Mouse (Mus musculus) heart, embryonic 10.5 days (tissue): ENCODE results near the gene Hoxb3. TPM values are rescaled to one million over a fixed set of nuclear protein-coding genes. Genes with fewer than 3 reads are reported as not detected.
A peak's percentile ranks its signal among the peaks of the same experiment; 100 is the strongest.

Experiments
- DNase-seq: peaks from one replicate; pipeline ENCODE4 v3.0.0-alpha.2; 2017; ENCODE audit warnings: low spot score
- H3K27ac ChIP-seq: fragments of 300-500 bp; sonication (generic); 2 replicates; pipeline ENCODE4 v1.5.1; 2016; ENCODE audit warnings: mild to moderate bottlenecking
- H3K27me3 ChIP-seq: fragments of 300-500 bp; sonication (generic); 2 replicates; pipeline ENCODE4 v1.6.1; 2016; ENCODE audit warnings: mild to moderate bottlenecking; ENCODE audit not compliant: poor library complexity, insufficient read depth, severe bottlenecking
- H3K36me3 ChIP-seq: fragments of 300-500 bp; sonication (generic); 2 replicates; pipeline ENCODE4 v1.6.1; 2016; ENCODE audit warnings: mild to moderate bottlenecking, moderate library complexity
- H3K4me1 ChIP-seq: fragments of 300-500 bp; sonication (generic); 2 replicates; pipeline ENCODE4 v1.6.1; 2016; ENCODE audit warnings: mild to moderate bottlenecking
- H3K4me3 ChIP-seq: fragments of 300-500 bp; sonication (generic); 2 replicates; pipeline ENCODE4 v1.5.1; 2016; ENCODE audit warnings: mild to moderate bottlenecking, moderate library complexity
- H3K9me3 ChIP-seq: fragments of 300-500 bp; sonication (generic); 2 replicates; pipeline ENCODE4 v1.6.1; 2016; ENCODE audit warnings: mild to moderate bottlenecking, moderate library complexity
- WGBS: fragments of 180-500 bp; shearing (Covaris S2); methylation state at CpG from one replicate; pipeline ENCODE4 v1.1.7; 2016; 5-methylcytosine and 5-hydroxymethylcytosine counted together
- microRNA counts: library from miRNA; unstranded; fragments of <30 nt; microRNA quantifications from one replicate; lab custom pipeline; 2017
- microRNA-seq: library from miRNA; unstranded; fragments of <30 nt; microRNA quantifications from one replicate; pipeline ENCODE4, GENCODE M21; 2017
- polyA plus RNA-seq: library from polyadenylated mRNA; unstranded; fragments of >200 nt; fragmentation: Nextera tagmentation; extraction: Ambion mirVana; gene quantifications from 2 replicates; pipeline ENCODE4 v1.2.1, GENCODE M21; 2016

Hoxb3 gene
- polyA plus RNA-seq, 1 experiment from 2014 or later, result 1.8 TPM

- WGBS, result 2% methylated on average over 3 of the region's 3 CpGs
- H3K27ac ChIP-seq, result no peak overlapping the region
- H3K4me1 ChIP-seq, result peaks cover 17% of the 10 kb centered on the region
- H3K4me3 ChIP-seq, result 0 out of 2 replicates have a peak overlapping the region, but pooled peaks have one; percentile 13
- H3K27me3 ChIP-seq, result peaks cover 97% of the 10 kb centered on the region
- H3K9me3 ChIP-seq, result no peaks in the 10 kb centered on the region
- H3K36me3 ChIP-seq, result no peaks in the 10 kb centered on the region
- DNase-seq, result no peak
Measured at GRCm38 (mm10) chr11:96372519-96372918, 49.4 kb downstream of the Hoxb3 start.

- H3K4me3 ChIP-seq, result no peak overlapping the region
- peaks cover 96% of the 10 kb centered on the region for H3K27me3 ChIP-seq
- no peak overlapping the region for H3K27ac ChIP-seq
- 17% methylated on average over 7 of the region's 7 CpGs for WGBS
- no peaks in the 10 kb centered on the region for H3K36me3 ChIP-seq
- peaks cover 12% of the 10 kb centered on the region for H3K4me1 ChIP-seq
- no peaks in the 10 kb centered on the region for H3K9me3 ChIP-seq
- DNase-seq, result no peak
Measured at GRCm38 (mm10) chr11:96374810-96375209, 51.7 kb downstream of the Hoxb3 start.

- no peak for DNase-seq
- Histone ChIP-seq H3K27me3 (peaks cover 60% of the 10 kb centered on the region), H3K36me3 (no peaks in the 10 kb centered on the region), H3K4me1 (peaks cover 18% of the 10 kb centered on the region), H3K27ac (no peak overlapping the region), H3K9me3 (no peaks in the 10 kb centered on the region), H3K4me3 (no peak overlapping the region)
- WGBS, result 74% methylated on average over 5 of the region's 5 CpGs
Measured at GRCm38 (mm10) chr11:96383381-96383780, 60.3 kb downstream of the Hoxb3 start.

- 80% methylated on average over 2 of the region's 2 CpGs for WGBS
- H3K4me1 ChIP-seq, result peaks cover 6% of the 10 kb centered on the region
- H3K27ac ChIP-seq, result no peak overlapping the region
- no peak overlapping the region for H3K4me3 ChIP-seq
- H3K27me3 ChIP-seq, result peaks cover 53% of the 10 kb centered on the region
- H3K9me3 ChIP-seq, result no peaks in the 10 kb centered on the region
- no peaks in the 10 kb centered on the region for H3K36me3 ChIP-seq
- no peak for DNase-seq
Measured at GRCm38 (mm10) chr11:96387635-96388034, 64.5 kb downstream of the Hoxb3 start.

GRCm38 (mm10) chr11:96396772-96397626, 73.9 kb downstream of the Hoxb3 start:
- 5% methylated on average over 15 of the region's 15 CpGs for WGBS

More at GRCm38 (mm10) chr11:96396772-96397626, 73.9 kb downstream of the Hoxb3 start:
- Histone ChIP-seq H3K27ac (0 out of 2 replicates have a peak overlapping the region, but pooled peaks have one; percentile 43), H3K4me3 (peak overlapping the region; percentile 25; the same call in 1 of the 2 replicates), H3K27me3 (peaks cover 83% of the 10 kb centered on the region), H3K4me1 (peaks cover 46% of the 10 kb centered on the region), H3K9me3 (no peaks in the 10 kb centered on the region), H3K36me3 (no peaks in the 10 kb centered on the region)
- peak; percentile 93 for DNase-seq

MicroRNAs encoded within 50 kb of the gene (microRNA counts, 519-probe panel; counts per million panel counts)
- microRNA mmu-miR-10a (lab: Ali Mortazavi, UCI), result 5,279 counts per million, percentile 45 among the panel's probes with 10 or more counts

Small RNA genes lying within 50 kb of the gene (microRNA-seq; reads per million reads assigned to microRNA genes)
- gene Mir10a, result 1,347 reads per million, percentile 81 among the genes with 10 or more reads in this experiment

Other genes starting within 250 kb of the Hoxb3 start
- 1,240 and 1,624 TPM in 2 replicates for gene Atp5g1, start 247.7 kb upstream of the Hoxb3 start, polyA plus RNA-seq
- gene Calcoco2, start 211.4 kb upstream of the Hoxb3 start, polyA plus RNA-seq, result 0.13 TPM in 1 of 2 replicates, not detected in the other
- gene Ttll6, start 189.5 kb upstream of the Hoxb3 start, polyA plus RNA-seq, result not detected in 2 replicates
- gene Hoxb13, start 129.0 kb upstream of the Hoxb3 start, polyA plus RNA-seq, result not detected in 2 replicates
- gene Hoxb9, start 51.9 kb upstream of the Hoxb3 start, polyA plus RNA-seq, result 0.75 TPM in 1 of 2 replicates, not detected in the other
- gene Hoxb8, start 41.4 kb upstream of the Hoxb3 start, polyA plus RNA-seq, result 0.30 TPM in 1 of 2 replicates, not detected in the other
- gene Hoxb7, start 36.7 kb upstream of the Hoxb3 start, polyA plus RNA-seq, result 0.11 and 1.3 TPM in 2 replicates
- 0.42 and 2.2 TPM in 2 replicates for gene Hoxb6, start 30.9 kb upstream of the Hoxb3 start, polyA plus RNA-seq
- gene Hoxb5, start 20.0 kb upstream of the Hoxb3 start, polyA plus RNA-seq, result 1.0 and 5.2 TPM in 2 replicates
- 0.31 and 2.0 TPM in 2 replicates for gene Hoxb4, start 5.1 kb upstream of the Hoxb3 start, polyA plus RNA-seq
- 5.7 and 27.6 TPM in 2 replicates for gene Hoxb2, start 27.2 kb downstream of the Hoxb3 start, polyA plus RNA-seq
- 0.20 and 3.3 TPM in 2 replicates for gene Hoxb1, start 42.4 kb downstream of the Hoxb3 start, polyA plus RNA-seq
- 0.30 and 0.69 TPM in 2 replicates for gene Skap1, start 141.3 kb downstream of the Hoxb3 start, polyA plus RNA-seq